Mouse (Mus musculus): Measurements from ENCODE around the gene Tpx2.

- TF ChIP-seq CTCF (IDR thresholded peaks at IDR 0.05; ENCODE audit: borderline replicate concordance, control insufficient read depth, extremely low read depth, insufficient read depth, low read length, poor library complexity) (no peak), POLR2A (IDR thresholded peaks at IDR 0.05; ENCODE audit: control insufficient read depth, extremely low read depth, insufficient read depth, low read length, poor library complexity) (no peak)
These were observed 43.2 kb upstream of the Tpx2 start for GRCm38 (mm10) chr2:152804408-152805110.

Data from thymus, adult 2 months (tissue).